Mouse (Mus musculus) ES-E14 (cell line): ENCODE data around the gene Rev3l. TPM values are rescaled to one million over a fixed set of nuclear protein-coding genes. Genes with fewer than 3 reads are reported as not detected.

ENCODE experiments used
- DNase-seq: peaks from one replicate; pipeline ENCODE4 v3.0.0-alpha.2; 2013; ENCODE audit warnings: low read depth, low spot score
- H3K27ac ChIP-seq: 2 replicates; pipeline ENCODE4 v1.5.1; 2012; ENCODE audit warnings: low read depth, mild to moderate bottlenecking, low read length, moderate library complexity, mixed read lengths; ENCODE audit not compliant: poor library complexity, insufficient read depth, severe bottlenecking
- H3K36me3 ChIP-seq: 2 replicates; pipeline ENCODE4 v1.6.1; 2012; ENCODE audit warnings: mild to moderate bottlenecking, low read length, moderate library complexity, mixed read lengths; ENCODE audit not compliant: control insufficient read depth, poor library complexity, insufficient read depth, severe bottlenecking
- H3K4me1 ChIP-seq, 2 experiments: fragments of 150-350 bp in 1 of 2; sonication (generic) in 1 of 2; 2 replicates each; pipeline ENCODE4 v1.6.1; 2012; ENCODE audit warnings: low read length in 2 of 2, mild to moderate bottlenecking in 1 of 2, mixed read lengths in 1 of 2; ENCODE audit not compliant: control insufficient read depth in 2 of 2, insufficient read depth in 2 of 2, poor library complexity in 1 of 2
- H3K4me3 ChIP-seq, 2 experiments: fragments of 150-350 bp in 1 of 2; sonication (generic) in 1 of 2; 2 replicates each; pipeline ENCODE4 v1.5.1; 2012; ENCODE audit warnings: low read length in 2 of 2, low read depth in 1 of 2, mild to moderate bottlenecking in 1 of 2, mixed read lengths in 1 of 2; ENCODE audit not compliant: insufficient read depth in 1 of 2, poor library complexity in 1 of 2, severe bottlenecking in 1 of 2
- H3K9ac ChIP-seq: 2 replicates; pipeline ENCODE4 v1.6.1; 2012; ENCODE audit warnings: low read depth, mild to moderate bottlenecking, low read length, mixed read lengths; ENCODE audit not compliant: poor library complexity, insufficient read depth, severe bottlenecking
- H3K9me3 ChIP-seq: fragments of 150-350 bp; sonication (generic); 2 replicates; pipeline ENCODE4 v1.6.1; 2012; ENCODE audit warnings: low read depth, mild to moderate bottlenecking, low read length; ENCODE audit not compliant: control insufficient read depth, insufficient read depth
- CHD2 ChIP-seq: IDR thresholded peaks from 2 replicates; pipeline ENCODE4 v1.6.1; 2014; ENCODE audit warnings: mild to moderate bottlenecking, low read depth, low read length, inconsistent platforms
- HCFC1 ChIP-seq: IDR thresholded peaks from 2 replicates; pipeline ENCODE4 v1.6.1; 2012; ENCODE audit warnings: low read length, inconsistent platforms, borderline replicate concordance; ENCODE audit not compliant: insufficient read depth
- MAFK ChIP-seq: IDR thresholded peaks from 2 replicates; pipeline ENCODE4 v1.6.1; 2014; ENCODE audit warnings: mild to moderate bottlenecking, low read depth, low read length, inconsistent platforms; ENCODE audit not compliant: insufficient read depth
- ZC3H11A ChIP-seq: IDR thresholded peaks from 2 replicates; pipeline ENCODE4 v1.6.1; 2012; ENCODE audit warnings: low read depth, mild to moderate bottlenecking, inconsistent platforms, low read length, borderline replicate concordance
- ZNF384 ChIP-seq: IDR thresholded peaks from 2 replicates; pipeline ENCODE4 v1.6.1; 2012; ENCODE audit warnings: low read depth, low read length, inconsistent platforms
- in situ Hi-C, 2 experiments: fragments of 600-800 bp; cut with MboI; formaldehyde crosslinking; loops; one replicate each; pipeline ENCODE4 v1.15.1; 2025; ENCODE audit warnings: low sequenced_read_pairs in 2 of 2, inconsistent platforms in 1 of 2; ENCODE audit not compliant: unreplicated experiment in 2 of 2
- total RNA-seq: library from RNA; depleted of rRNA; stranded (reverse); fragments of 300-350 nt; gene quantifications from 2 replicates; pipeline ENCODE4 v1.2.3, GENCODE M21; 2012

Rev3l gene
- total RNA-seq, 1 experiment = 35.0 TPM

GRCm38 (mm10) chr10:39730976-39731735 lies 762 bp upstream of the Rev3l start:
- DNase-seq = peak; percentile 79
- Histone ChIP-seq H3K27ac (peak overlapping the region; percentile 98), H3K36me3 (no peaks in the 10 kb centered on the region), H3K4me1 (peaks cover 3 to 10% of the 10 kb centered on the region in 2 experiments; a peak in 2 of 4 replicates), H3K9me3 (no peaks in the 10 kb centered on the region), H3K4me3 (peak overlapping the region; percentile 87 to 95), H3K9ac (peak overlapping the region; percentile 95)
- TF ChIP-seq MAFK = no peak
- TF ChIP-seq HCFC1 = no peak
- no peak for TF ChIP-seq CHD2
- TF ChIP-seq ZNF384 = no peak
- TF ChIP-seq ZC3H11A = no peak
- in situ Hi-C loops = no loop called here

GRCm38 (mm10) chr10:39732266-39733100 lies 565 bp downstream of the Rev3l start:
- H3K9me3 ChIP-seq = no peaks in the 10 kb centered on the region
- peak overlapping the region; percentile 97 for H3K27ac ChIP-seq
- H3K4me1 ChIP-seq = peaks cover 3 to 13% of the 10 kb centered on the region in 2 experiments; a peak in 3 of 4 replicates
- H3K4me3 ChIP-seq = peak overlapping the region; percentile 87 to 95
- DNase-seq = peak; percentile 48
- H3K9ac ChIP-seq = peak overlapping the region; percentile 92
- TF ChIP-seq MAFK = no peak
- peak; percentile 93 for TF ChIP-seq ZNF384
- in situ Hi-C loops = no loop called here
- no peaks in the 10 kb centered on the region for H3K36me3 ChIP-seq

GRCm38 (mm10) chr10:39733101-39733399 lies 1.1 kb downstream of the Rev3l start:
- H3K27ac ChIP-seq = peak overlapping the region; percentile 97
- H3K36me3 ChIP-seq = no peaks in the 10 kb centered on the region
- peak overlapping the region; percentile 87 to 95 for H3K4me3 ChIP-seq
- no peaks in the 10 kb centered on the region for H3K9me3 ChIP-seq
- H3K9ac ChIP-seq = peak overlapping the region; percentile 92
- DNase-seq = peak; percentile 38
- in situ Hi-C loops = no loop called here
- peaks cover 3 to 13% of the 10 kb centered on the region in 2 experiments; a peak in 3 of 4 replicates for H3K4me1 ChIP-seq
- no peak for TF ChIP-seq ZNF384

GRCm38 (mm10) chr10:39733421-39733930 lies 1.6 kb downstream of the Rev3l start:
- no peaks in the 10 kb centered on the region for H3K36me3 ChIP-seq
- H3K27ac ChIP-seq = no peak overlapping the region
- H3K4me1 ChIP-seq = peaks cover 3 to 13% of the 10 kb centered on the region in 2 experiments; a peak in 3 of 4 replicates
- in situ Hi-C loops = no loop called here
- H3K9me3 ChIP-seq = no peaks in the 10 kb centered on the region
- H3K9ac ChIP-seq = no peak overlapping the region; the same call in 1 of the 2 replicates
- no peak for DNase-seq
- H3K4me3 ChIP-seq = peak overlapping the region; percentile 87 to 95
- no peak for TF ChIP-seq MAFK
- TF ChIP-seq ZC3H11A = no peak
- TF ChIP-seq HCFC1 = no peak
- TF ChIP-seq ZNF384 = no peak
- TF ChIP-seq CHD2 = no peak
